Mouse (Mus musculus) liver, postnatal 0 days (tissue): ENCODE data around the gene Abcc9. TPM values are rescaled to one million over a fixed set of nuclear protein-coding genes. Genes with fewer than 3 reads are reported as not detected.

Experiments
- ATAC-seq: fragments of 200-750 bp; cut with Nextera tagmentation; 2 replicates; pipeline ENCODE4 v1.8.0; 2017; ENCODE audit warnings: mild to moderate bottlenecking, moderate library complexity
- DNase-seq: peaks from one replicate; pipeline ENCODE4 v3.0.0-alpha.2; 2016
- H3K27ac ChIP-seq: fragments of 300-500 bp; sonication (generic); 2 replicates; pipeline ENCODE4 v1.5.1; 2014; ENCODE audit warnings: antibody characterized with exemption, moderate library complexity, mild to moderate bottlenecking, low read depth
- H3K27me3 ChIP-seq: fragments of 300-500 bp; sonication (generic); 2 replicates; pipeline ENCODE4 v1.6.1; 2014; ENCODE audit warnings: low read length, control low read depth, mixed read lengths; ENCODE audit not compliant: insufficient read depth
- H3K36me3 ChIP-seq: fragments of 300-500 bp; sonication (generic); replicated peaks from 2 replicates; pipeline ENCODE4 v1.6.1; 2014; ENCODE audit warnings: mild to moderate bottlenecking, control low read depth, low read length, moderate library complexity, mixed read lengths; ENCODE audit not compliant: insufficient read depth
- H3K4me1 ChIP-seq: fragments of 300-500 bp; sonication (generic); 2 replicates; pipeline ENCODE4 v1.6.1; 2014; ENCODE audit warnings: antibody characterized with exemption, mild to moderate bottlenecking, control low read depth; ENCODE audit not compliant: insufficient read depth
- H3K4me2 ChIP-seq: fragments of 300-500 bp; sonication (generic); 2 replicates; pipeline ENCODE4 v1.6.1; 2014; ENCODE audit warnings: low read depth, mild to moderate bottlenecking, low read length, moderate library complexity, mixed read lengths
- H3K4me3 ChIP-seq: fragments of 300-500 bp; sonication (generic); 2 replicates; pipeline ENCODE4 v1.5.1; 2014; ENCODE audit warnings: low read depth, low read length
- H3K9ac ChIP-seq: fragments of 300-500 bp; sonication (generic); replicated peaks from 2 replicates; pipeline ENCODE4 v1.6.1; 2014; ENCODE audit warnings: mild to moderate bottlenecking, moderate library complexity
- H3K9me3 ChIP-seq: fragments of 300-500 bp; sonication (generic); 2 replicates; pipeline ENCODE4 v1.6.1; 2016; ENCODE audit warnings: mild to moderate bottlenecking, control low read depth, low read length, mixed read lengths
- CTCF ChIP-seq: sonication (generic); IDR thresholded peaks from 2 replicates; pipeline ENCODE4 v1.5.1; 2016; ENCODE audit warnings: antibody characterized with exemption, low read depth
- EP300 ChIP-seq: IDR thresholded peaks from 2 replicates; pipeline ENCODE4 v1.6.1; 2016; ENCODE audit warnings: antibody characterized with exemption, low read depth, mild to moderate bottlenecking
- WGBS: fragments of 180-500 bp; shearing (Covaris S2); extraction: QIAGEN DNeasy Blood & Tissue Kit; methylation state at CpG from one replicate; pipeline ENCODE4 v1.1.7; 2014; ENCODE audit not compliant: insufficient replicate concordance; 5-methylcytosine and 5-hydroxymethylcytosine counted together
- polyA plus RNA-seq: library from polyadenylated mRNA; unstranded; fragments of >200 nt; fragmentation: Nextera tagmentation; extraction: Ambion mirVana; gene quantifications from 2 replicates; pipeline ENCODE4 v1.2.1, GENCODE M21; 2015

The Abcc9 gene
- polyA plus RNA-seq, 1 experiment from 2014 or later = 3.2 TPM

GRCm38 (mm10) chr6:142689673-142690072 is 12.4 kb downstream of the Abcc9 start:
- Histone ChIP-seq H3K36me3 (no peaks in the 10 kb centered on the region), H3K9me3 (no peaks in the 10 kb centered on the region), H3K4me3 (no peak overlapping the region), H3K27ac (no peak overlapping the region), H3K4me1 (no peaks in the 10 kb centered on the region), H3K9ac (no peak overlapping the region), H3K4me2 (no peak overlapping the region), H3K27me3 (no peaks in the 10 kb centered on the region)
- DNase-seq (no peak), ATAC-seq (no peak)
- WGBS = 84% methylated on average over 11 of the region's 11 CpGs
- TF ChIP-seq EP300 = no peak
- TF ChIP-seq CTCF = no peak

- DNase-seq = no peak
- no peak overlapping the region for H3K27ac ChIP-seq
- no peaks in the 10 kb centered on the region for H3K36me3 ChIP-seq
- no peak for TF ChIP-seq CTCF
- TF ChIP-seq EP300 = no peak
- H3K4me1 ChIP-seq = no peaks in the 10 kb centered on the region
- H3K4me2 ChIP-seq = no peak overlapping the region
- WGBS = 74% methylated on average over 7 of the region's 7 CpGs
- H3K4me3 ChIP-seq = no peak overlapping the region
- no peak overlapping the region for H3K9ac ChIP-seq
- no peak for ATAC-seq
- H3K27me3 ChIP-seq = no peaks in the 10 kb centered on the region
- peaks cover 2% of the 10 kb centered on the region; the same call in 1 of the 2 replicates for H3K9me3 ChIP-seq
Measured at GRCm38 (mm10) chr6:142682985-142683691, 19.0 kb downstream of the Abcc9 start.

- H3K4me1 ChIP-seq = no peaks in the 10 kb centered on the region
- peaks cover 5% of the 10 kb centered on the region; the same call in 1 of the 2 replicates for H3K9me3 ChIP-seq
- H3K36me3 ChIP-seq = no peaks in the 10 kb centered on the region
- H3K27me3 ChIP-seq = no peaks in the 10 kb centered on the region
- WGBS = 80% methylated on average over 2 of the region's 2 CpGs
- no peak overlapping the region for H3K4me2 ChIP-seq
- no peak overlapping the region for H3K27ac ChIP-seq
- no peak for ATAC-seq
- no peak for TF ChIP-seq EP300
- no peak for TF ChIP-seq CTCF
- no peak overlapping the region for H3K4me3 ChIP-seq
- no peak overlapping the region for H3K9ac ChIP-seq
- no peak for DNase-seq
Measured at GRCm38 (mm10) chr6:142670021-142670420, 32.1 kb downstream of the Abcc9 start.

- H3K9ac ChIP-seq = no peak overlapping the region
- H3K9me3 ChIP-seq = peaks cover 5% of the 10 kb centered on the region; the same call in 1 of the 2 replicates
- DNase-seq (no peak), ATAC-seq (no peak)
- H3K36me3 ChIP-seq = no peaks in the 10 kb centered on the region
- no peaks in the 10 kb centered on the region for H3K4me1 ChIP-seq
- H3K4me3 ChIP-seq = no peak overlapping the region
- H3K4me2 ChIP-seq = no peak overlapping the region
- WGBS = 87% methylated on average over 6 of the region's 6 CpGs
- no peaks in the 10 kb centered on the region for H3K27me3 ChIP-seq
- H3K27ac ChIP-seq = no peak overlapping the region
- no peak for TF ChIP-seq EP300
- no peak for TF ChIP-seq CTCF
Measured at GRCm38 (mm10) chr6:142669343-142669742, 32.8 kb downstream of the Abcc9 start.

- Histone ChIP-seq H3K4me1 (no peaks in the 10 kb centered on the region), H3K36me3 (no peaks in the 10 kb centered on the region), H3K9me3 (peaks cover 5% of the 10 kb centered on the region; the same call in 1 of the 2 replicates), H3K27ac (no peak overlapping the region), H3K27me3 (no peaks in the 10 kb centered on the region), H3K9ac (no peak overlapping the region), H3K4me3 (no peak overlapping the region), H3K4me2 (no peak overlapping the region)
- ATAC-seq = no peak
- 83% methylated on average over 6 of the region's 6 CpGs for WGBS
- DNase-seq = no peak
- TF ChIP-seq CTCF (no peak), EP300 (no peak)
Measured at GRCm38 (mm10) chr6:142668831-142669230, 33.3 kb downstream of the Abcc9 start.

- no peak for ATAC-seq
- H3K4me2 ChIP-seq = no peak overlapping the region
- 36% methylated on average over 1 of the region's 1 CpGs for WGBS
Measured at GRCm38 (mm10) chr6:142668419-142668766, 33.7 kb downstream of the Abcc9 start.

More at GRCm38 (mm10) chr6:142668419-142668766, 33.7 kb downstream of the Abcc9 start:
- H3K27ac ChIP-seq = no peak overlapping the region
- no peaks in the 10 kb centered on the region for H3K4me1 ChIP-seq
- no peak overlapping the region for H3K9ac ChIP-seq
- no peak for DNase-seq
- no peak for TF ChIP-seq CTCF
- no peak for TF ChIP-seq EP300
- peaks cover 3% of the 10 kb centered on the region; the same call in 1 of the 2 replicates for H3K9me3 ChIP-seq
- no peaks in the 10 kb centered on the region for H3K27me3 ChIP-seq
- no peaks in the 10 kb centered on the region for H3K36me3 ChIP-seq
- H3K4me3 ChIP-seq = no peak overlapping the region
